Mouse (Mus musculus) kidney, postnatal 36 days (tissue): ENCODE results near the gene Emp3.
"Not testable (repeated sequence)": the region's sequence is repeated elsewhere in the genome, so short reads cannot be mapped to it uniquely, and the experiment has no call there.

Source experiments
- DNase-seq, 2 experiments: peaks; one replicate each; pipeline ENCODE4 v3.0.0; 2021 to 2022; ENCODE audit warnings: mixed read lengths in 2 of 2

Emp3 gene

DNA sequence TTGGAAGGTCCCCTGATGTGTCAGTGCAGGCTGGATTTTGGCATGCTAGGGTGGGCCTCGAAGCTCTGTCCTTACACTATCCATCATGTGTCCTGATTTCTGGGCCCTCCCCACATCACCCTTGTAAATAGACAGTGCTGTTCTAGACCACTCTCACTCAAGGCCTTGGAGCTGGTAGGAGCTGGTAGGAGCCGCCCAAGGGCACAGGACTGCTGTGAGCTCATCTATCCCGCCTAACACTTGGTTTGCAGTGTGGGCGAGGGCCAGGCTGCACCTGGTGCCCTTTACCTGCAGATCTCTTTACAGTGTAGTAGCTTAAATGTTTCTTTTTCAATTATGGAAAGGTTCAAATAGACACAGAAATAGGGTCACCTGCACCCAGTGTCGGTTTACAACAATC is 6.2 kb downstream of the Emp3 start:
- no peak for DNase-seq

DNA sequence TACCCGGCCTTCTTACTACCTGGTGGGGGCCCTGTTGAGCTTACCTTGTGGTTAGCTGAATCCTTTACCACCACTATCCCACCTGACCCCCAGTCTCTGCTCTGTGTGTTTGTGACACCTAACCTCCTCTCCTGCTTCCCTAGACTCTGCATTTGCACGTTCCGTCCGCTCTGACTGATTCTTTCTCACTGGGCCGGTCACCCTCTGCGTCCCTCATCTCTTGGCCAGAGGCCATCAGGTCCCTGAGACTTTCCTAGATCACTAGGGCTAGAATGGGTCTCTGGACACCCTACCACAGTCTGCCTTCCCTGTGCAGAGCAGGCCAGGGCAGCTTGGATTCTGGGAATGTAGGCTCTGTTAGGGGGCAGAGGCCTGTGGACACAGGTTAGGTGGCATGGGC is 7.1 kb downstream of the Emp3 start:
- DNase-seq = no peak

DNA sequence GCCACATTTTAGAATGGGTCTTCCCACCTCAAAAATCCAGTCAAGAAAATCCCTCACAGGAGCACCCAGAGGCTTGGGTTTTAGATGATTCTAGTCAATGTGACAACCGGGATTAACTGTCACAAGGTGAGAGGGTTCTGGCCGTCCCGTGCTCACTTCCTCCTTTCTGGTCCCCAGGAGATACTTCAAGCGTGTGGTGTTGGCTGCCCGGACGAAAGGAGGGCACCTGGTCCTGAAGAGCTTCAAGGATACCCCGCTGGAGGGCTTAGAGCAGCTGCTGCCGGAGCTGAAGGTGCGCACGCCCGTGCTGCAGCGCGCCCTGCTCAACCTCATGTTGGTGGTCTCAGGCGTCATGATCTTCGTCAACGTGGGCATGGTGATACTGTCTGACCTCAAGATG is 12.1 kb downstream of the Emp3 start:
- DNase-seq = no peak

DNA sequence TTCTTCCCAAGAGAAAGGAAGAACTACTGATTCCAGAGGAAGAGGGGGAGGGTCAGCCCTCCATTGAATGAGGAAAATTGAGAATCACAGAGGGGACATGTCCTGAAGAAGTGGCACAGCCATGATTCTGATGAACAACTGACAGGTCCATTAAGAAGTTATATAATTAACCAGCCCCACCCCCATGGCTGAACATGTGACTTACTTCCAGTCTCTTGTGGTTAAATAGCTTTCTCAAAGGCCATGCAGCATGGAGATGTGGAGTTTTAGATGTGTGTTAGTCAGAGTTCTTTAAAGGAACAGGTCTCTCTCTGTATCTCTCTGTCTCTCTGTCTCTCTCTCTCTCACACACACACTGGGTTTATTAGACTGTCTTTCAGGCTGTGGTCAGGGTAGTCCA is 12.8 kb downstream of the Emp3 start:
- peak; percentile 50 to 66 for DNase-seq

DNA sequence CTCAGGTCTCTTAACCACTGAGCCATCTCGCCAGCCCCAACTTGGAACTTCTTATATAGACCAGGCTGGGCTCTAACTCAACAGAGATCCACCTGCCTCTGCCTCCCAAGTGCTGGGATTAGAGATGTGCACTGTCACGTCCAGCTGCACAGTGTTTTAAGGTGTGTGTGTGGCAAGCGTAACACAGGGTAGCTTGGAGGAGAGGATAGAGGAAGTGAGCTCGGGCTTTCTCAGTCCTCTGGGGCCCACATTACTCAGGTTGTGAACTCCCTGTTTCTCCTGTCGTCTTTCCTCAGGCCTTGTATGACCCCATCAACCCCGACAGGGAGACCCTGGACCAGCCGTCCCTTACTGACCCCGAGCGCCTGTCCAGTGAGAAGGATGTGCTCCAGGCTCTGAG is 14.6 kb downstream of the Emp3 start:
- DNase-seq = no peak

DNA sequence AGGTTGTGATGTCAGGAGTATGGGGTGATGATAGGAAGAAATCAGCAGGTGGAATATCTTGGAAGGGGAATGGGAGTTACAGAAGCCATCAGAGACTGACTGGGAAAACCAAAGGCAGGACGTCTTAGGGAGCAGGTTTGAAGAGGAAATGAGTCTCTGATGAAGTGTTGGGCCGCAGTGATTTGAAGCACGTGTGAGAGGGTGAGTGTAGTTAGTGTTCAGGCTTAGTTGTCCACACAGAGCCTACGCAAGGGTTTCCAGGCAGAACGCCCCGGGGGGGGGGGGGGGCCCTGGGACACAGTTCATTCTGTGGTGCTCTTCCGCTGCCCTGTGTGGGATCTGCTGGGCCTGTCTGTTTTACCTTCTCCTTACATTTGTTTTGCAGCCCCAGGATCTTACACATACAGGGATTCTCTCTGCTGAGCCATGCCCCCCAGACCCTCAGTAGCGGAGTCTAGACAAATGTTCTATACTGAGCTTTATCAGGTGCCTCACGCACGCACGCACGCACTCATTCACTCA is 18.7 kb downstream of the Emp3 start:
- no peak for DNase-seq

DNA sequence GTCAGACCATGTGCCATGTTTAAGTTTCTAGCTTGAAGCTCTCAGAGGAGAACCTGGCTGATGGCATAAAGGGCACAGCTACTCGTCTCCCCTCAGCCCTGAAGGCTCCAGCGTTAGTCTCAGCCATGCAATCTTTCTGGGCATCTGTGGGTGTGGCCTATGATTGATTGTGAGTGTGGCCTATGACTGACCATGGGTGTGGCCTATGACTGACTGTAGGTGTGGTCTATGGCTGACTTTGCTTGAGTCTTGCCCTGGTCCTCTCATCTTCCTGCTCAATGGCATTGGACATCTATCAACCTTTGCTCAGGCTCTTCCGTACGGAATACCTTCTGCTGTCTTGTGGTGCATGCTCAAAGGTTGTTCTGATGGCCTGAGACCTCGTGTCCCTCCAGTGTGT is 19.6 kb downstream of the Emp3 start:
- DNase-seq = peak; percentile 40 to 64

DNA sequence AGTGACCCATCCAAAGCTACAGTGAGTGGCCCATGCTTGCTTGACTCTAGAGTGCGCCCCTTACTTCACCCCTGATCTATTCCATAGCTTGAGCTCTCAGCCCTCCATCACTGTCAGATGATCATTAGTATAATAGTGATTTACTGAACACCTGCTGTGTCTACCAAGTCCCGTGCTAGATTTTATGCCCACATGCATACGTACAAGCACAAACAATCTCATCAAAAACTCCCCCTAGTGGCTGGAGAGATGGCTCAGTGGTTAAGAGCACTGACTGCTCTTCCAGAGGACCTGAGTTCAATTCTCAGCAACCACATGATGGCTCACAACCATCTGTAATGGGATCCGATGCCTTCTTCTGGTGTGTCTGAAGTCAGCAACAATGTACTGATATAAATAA is 23.1 kb downstream of the Emp3 start:
- peak; percentile 36 to 37 for DNase-seq

DNA sequence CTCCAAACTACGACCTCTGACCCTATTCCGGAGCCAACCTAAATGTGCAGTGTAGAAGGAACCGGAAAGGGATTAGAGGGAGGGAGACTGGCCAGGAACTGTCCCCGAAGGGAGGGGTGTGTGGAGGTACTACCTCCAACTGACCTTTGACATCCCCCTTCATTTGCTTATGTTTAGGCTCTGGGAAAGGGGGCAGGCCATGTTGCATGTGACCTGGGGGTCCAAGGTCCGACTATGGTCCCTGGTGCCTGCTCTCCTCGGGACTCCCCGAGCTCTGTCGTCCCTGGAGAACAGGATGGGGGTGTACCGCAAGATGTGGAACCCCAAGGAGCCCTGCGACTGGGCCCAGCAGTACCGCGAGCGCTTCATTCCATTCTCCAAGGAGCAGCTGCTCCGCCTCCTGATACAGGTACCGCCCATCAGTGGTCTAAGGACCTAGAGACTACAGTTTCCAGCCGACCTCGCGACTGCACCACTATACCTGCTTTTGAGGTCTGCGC is 23.9 kb downstream of the Emp3 start:
- DNase-seq = peak; percentile 77 to 91

DNA sequence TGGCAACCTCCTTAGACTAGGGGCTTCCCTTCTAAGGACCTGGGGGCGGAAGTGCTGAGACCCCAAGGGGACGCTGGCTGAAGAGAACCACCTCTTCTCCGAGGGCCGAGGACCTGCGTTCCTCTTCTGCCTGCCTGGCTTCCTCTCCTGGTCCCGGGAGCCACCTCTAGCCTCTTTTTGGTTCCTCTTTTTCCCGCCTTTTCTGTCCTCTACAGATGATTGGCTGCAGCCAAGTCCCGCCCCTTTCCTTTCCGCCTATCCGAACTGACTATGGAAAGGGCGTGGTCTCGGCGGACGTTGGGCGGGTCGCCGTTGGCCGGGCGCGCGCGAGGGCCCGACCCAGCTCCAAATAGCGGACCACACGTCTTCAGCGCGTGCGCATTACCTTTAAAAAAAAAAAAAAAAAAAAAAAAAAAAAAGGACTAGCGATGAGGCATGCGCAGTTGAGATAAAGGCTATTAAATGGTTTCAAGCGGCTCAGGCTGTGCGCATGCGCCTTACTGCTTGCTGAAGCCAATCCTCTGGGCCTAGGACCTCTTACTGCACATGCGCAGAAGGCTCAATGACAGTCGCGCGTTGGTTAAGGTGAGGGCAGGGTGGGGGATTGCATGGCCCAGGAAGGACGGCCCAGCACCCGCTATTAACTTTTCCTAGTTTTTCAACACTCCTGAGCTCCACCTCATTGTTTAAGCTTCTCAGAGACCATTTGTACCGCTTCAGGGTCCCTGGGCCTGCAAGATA is 24.5 kb downstream of the Emp3 start, which contains the start of the genes Syngr4 and Tmem143:
Gene Syngr4 (minus strand): TSS at position 198 of the 741 bp plus-strand sequence.
Gene Tmem143 (plus strand): TSS at position 425 of the 741 bp plus-strand sequence.
- DNase-seq = peak; percentile 97 to 98

DNA sequence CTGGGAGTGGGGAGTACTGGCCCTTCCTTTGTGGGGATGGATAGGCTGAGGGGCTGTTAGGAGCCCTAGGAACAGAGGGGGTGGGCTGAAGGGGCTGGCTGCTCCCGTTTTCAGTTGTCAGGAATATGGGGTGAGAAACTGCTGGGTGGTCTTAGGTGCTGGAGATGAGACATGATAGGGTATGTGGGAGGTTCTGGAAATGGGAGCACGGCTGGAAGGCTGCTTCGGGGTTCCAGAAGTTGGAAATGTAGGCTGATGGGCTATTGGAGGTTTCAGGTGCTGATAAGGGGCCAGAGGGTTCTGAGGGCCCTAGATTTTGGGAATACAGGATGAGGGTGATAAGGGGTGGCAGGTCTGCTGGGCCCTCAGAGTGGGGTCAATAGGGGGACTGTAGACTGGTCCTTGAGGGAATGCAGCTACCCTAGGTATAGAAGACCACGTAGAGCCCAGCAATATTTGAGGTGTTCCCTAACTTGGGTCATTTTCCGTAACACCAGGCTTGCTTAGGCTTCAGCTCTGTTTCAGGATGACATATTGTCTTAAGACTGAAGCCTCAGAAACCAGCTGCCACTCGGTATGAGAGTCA is 25.2 kb downstream of the Emp3 start:
- no peak for DNase-seq

DNA sequence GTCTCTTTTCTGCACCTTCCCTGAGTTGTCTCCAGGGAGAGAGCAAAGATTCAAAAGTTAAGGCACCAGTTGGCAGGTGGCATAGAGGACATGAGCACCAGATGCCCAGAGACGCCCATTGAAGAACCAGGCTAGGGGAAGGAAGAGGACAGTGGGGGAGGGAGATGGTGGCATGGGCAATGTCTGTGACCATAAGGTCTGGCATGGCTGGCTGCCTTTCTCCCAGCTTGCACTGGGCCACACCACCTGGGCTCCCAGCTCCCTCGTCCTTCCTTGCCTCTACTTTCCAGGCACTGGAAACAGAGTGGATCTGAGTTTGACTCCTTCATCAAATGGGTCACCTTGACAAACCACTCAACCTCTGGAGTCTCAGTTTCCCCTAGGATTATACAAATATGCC is 28.6 kb downstream of the Emp3 start:
- no peak for DNase-seq

DNA sequence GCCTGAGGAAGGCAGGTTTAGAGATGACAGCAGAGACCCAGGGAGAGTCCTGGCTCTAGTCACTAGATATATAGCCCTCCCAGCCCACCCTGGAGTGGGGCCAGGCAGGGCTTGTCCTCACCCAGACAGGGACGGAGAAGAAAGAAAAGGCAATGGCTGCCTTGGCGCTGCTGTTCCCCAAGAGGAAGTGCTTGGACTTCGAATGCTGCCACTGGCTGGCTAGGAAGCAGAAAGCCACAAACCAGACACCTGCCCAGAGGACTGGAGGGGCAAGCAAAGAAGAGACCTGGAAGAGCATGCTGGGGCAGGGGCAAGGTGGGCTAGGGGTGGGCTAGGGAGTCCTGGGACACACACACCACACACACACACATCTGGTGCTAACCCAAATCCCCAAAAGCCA is 34.0 kb downstream of the Emp3 start:
- no peak for DNase-seq

DNA sequence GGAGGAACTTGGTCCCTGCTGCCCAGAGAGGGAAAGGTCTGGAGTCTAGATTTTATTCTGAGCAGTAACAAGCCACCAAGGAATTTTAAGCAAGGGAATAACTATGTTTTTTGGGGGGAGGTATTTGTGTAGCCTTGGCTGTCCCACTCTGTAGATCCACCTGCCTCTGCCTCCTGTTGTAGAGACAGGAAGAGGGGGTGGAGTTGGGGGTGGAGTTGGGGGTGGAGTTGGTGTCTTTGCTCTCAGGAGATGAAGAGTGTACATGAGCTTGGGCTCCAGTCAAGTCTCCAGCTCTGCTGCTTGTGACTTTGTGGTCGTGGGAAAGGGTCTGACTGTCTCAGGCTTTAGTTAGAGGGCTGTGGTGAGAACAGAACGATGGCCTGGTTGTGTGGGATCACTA is 40.2 kb downstream of the Emp3 start:
- DNase-seq = no peak

DNA sequence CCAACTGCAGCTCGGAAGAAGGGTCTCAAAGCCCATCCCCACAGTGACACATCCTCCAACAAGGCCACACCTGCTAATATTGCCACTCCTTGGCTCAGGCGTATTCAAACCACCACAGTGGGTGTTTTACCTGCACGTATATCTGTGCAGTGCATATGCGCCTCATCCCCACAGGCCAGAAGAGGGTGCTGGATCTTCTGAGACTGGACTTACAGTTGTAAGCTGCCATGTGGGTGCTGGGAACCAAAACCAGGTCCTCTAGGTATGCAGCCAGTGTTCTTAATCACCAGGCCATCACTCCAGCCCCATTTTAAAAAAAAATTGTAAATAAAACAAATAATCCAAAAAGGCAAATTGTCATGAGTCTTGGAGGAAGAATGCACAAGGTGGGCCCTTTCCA is 40.7 kb downstream of the Emp3 start:
- no peak for DNase-seq

DNA sequence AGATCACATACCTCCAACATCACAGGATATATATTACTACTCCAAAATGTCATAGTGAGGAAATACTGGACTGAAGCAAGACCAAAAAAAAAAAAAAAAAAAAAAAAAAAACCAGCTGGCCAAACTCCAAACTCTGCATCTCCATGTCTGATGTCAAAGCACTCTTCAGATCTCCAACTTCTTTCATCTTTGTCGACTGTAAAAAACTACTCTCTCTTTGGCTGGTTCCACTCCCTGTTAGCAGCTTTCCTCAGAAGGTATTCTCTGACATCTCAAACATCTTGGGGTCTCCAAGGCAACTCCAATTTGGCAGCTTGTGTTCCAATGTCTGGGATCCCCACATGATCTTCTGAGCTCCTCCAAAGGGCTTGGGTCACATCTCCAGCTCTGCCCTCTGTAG is 42.9 kb downstream of the Emp3 start, which contains the start of gene Grin2d:
Gene Grin2d (minus strand): TSS at position 101 of the 400 bp plus-strand sequence.
- DNase-seq = not testable (repeated sequence)

DNA sequence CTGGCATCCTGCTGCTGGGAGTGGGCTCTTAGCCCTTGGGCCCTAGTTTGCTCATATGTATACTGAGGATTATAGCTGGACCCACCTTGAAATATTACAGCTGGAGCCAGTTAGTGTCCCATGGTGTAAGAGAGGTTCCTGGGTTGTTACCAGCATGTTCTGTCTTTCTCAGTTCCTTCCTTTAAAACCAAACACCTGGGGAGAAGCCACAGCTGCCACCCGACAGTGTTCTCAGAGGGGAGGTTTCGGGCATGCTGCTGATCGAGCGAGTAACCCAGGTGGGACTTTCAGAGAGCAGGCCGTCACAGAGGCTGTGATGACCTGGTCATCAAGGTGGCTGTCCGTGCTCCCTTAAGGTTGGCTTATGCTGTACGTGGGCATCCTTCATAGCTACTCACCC is 44.3 kb downstream of the Emp3 start:
- no peak for DNase-seq

DNA sequence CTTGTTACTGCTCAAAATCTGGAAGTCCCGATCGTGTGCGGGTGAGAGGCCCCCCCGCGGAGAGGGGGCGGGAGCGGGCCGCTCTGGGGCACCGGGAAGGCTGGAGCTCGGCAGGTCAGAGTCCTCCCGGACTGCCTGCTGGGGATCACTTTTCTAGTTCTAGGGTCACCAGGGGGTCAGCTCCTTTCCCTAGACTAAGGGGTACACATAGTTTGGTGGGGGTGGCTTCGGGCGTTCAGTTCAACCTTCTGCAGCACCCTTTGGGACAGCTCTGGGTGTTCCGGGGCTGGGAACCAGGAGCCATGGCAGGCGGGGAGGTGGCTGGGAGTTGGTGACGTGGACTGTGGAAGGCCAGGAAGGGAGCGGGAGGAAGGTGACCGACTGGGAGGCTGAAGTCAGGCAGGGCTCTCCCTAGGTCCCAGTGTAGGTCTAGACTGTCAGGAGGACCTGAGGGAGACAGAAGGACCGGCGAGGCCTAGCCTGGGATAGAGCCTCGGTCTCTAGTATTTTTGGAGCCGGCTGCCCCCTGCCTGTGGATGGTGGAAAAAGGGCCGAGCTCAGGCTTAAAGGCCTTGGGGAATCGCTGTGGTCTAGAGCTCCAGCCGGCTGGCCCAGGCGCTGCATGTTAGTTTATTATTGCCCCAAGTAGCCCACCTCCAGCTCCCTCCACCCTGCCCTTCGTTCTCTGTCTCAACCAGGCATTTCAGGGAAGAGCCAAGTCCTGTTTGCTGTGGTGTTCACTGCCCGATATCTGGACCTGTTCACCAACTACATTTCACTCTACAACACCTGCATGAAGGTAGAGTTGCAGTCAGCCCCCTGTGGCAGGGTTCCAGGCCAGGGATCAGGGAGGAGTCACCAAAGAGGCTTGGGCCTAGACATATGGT is 47.9 kb downstream of the Emp3 start:
- peak; percentile 58 to 78 for DNase-seq

DNA sequence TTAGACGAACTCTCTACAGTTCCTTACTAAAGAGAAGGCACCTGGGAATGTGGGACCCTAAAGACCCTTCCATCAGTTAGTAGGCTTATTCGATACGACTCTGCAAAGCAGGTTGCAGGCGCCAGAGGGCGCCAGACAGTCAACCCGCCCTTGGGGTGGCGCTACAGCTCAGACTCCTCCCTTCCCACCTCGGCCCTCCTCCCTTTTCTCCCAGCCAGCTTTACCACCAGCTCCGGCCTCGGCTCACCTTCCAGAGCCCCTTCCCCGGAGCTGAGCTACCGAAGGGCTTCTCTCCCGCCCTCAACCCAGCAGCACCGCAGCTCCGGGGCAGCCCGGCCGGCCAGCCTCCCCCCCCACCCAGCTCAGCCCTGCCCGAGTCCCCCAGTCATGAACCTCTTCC is 48.6 kb downstream of the Emp3 start, which contains the start of gene Kdelr1:
Gene Kdelr1 (plus strand): TSS at position 149 of the 400 bp plus-strand sequence.
- DNase-seq = peak; percentile 90 to 93

DNA sequence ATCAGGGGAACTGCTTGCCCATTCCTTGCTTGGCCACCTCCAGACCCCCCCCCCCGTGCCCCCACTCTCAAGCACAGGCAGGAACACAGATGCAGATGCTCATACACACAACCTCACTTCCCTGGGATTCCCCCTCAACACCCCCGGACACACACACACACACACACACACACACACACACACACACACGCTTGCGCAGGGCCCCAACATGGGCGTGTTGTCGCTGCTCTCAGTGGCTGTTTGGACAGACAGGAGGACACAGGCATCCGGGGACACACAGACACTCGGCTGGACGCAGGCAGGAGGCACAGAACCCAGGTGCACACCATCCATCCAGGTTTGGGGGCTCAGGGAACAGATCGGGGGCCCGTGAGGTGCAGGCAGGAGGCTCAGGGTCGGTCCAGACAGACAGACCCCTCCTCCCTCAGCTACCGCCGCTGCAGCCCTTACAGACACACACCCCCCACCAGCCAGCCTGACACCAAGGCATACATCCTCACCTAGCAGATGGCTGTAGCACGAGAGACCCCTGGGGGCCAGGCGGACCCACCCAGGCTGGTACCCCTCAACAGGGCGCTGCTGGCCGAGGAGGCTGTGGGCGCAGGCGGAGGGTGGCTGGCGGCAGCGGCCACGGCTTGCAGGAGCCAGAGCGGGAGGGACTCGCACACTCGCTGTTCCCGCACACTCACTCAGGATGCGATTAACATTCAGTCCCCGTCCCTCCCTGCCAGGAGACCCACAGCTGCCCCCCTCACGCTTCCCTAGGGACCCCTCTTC is 50.7 kb downstream of the Emp3 start:
- DNase-seq = no peak

DNA sequence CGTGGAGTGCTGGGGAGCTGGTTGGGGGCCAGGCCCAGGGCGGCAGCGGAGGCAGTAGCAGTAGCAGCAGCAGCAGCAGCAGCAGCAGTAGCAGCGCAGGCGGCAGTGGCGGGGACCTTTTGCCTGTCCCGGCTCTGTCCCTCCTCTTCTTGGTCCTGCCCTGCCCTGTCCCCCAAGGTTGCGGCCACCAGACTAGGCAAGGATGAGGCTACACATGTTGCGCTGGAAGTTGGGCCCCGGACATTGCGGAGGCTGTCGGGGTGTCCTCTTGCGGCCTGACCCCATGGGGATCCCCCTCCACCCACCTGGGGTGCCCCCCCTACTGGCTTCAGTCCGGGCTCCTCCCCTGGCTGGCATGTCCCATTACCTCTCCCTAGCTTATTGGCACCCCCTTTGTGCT is 51.4 kb downstream of the Emp3 start:
- peak in 1 of 2 experiments; percentile 12 for DNase-seq

DNA sequence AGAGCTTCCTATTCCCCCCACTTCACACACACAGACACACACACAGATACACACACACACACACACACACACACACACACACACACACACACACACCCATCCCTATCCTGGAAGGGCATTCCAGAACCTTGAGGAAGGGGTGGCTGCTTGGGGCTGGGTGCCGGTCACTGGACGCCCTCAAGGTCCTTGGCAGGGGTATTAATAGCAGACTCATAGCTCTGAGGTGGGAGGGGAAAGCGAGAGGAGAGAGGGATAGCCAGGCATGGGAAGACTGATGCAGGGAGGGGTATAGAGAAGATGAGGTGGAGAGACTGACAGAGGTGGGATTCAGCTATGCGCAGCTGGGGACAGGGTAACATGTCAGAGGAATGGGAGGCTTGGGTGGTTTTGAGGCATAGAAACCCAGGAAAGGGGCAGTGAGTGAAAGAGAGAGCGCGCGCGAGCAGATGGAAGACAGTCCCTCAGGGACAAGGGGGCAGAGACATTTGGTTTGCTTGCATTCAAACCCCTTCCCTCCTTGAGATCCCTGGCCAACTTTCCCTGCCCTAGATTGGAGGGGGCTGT is 52.0 kb downstream of the Emp3 start:
- DNase-seq = no peak
